16 mouse cellular contexts compared by ENCODE assay signal in genomic region chr1:65538509-65538908, GRCm38 (mm10).
"Had no signal": no experiment of that assay in that cellular context is flagged by ENCODE, and none has a peak within 500 bp of the region (broad histone marks: within the 10 kb centered on the region; RNA-seq: fewer than 3 reads in every experiment).

No protein-coding gene starts in this region.

- DNase-seq: retina, postnatal 1 day; right cerebral cortex, adult 18-20 months; right cerebral cortex, postnatal 14 days; right cerebral cortex, postnatal 25 days; right cerebral cortex, postnatal 4 days; spleen, adult 18-20 months; thymus, adult 18-20 months; thymus, adult 2 months; thymus, postnatal 14 days; thymus, postnatal 25 days; thymus, postnatal 36 days; thymus, postnatal 4 days had no signal

- H3K27ac ChIP-seq: neural tube, embryonic 13.5 days; neural tube, embryonic 15.5 days; stomach, embryonic 15.5 days; stomach, postnatal 0 days had no signal

- H3K4me3 ChIP-seq: neural tube, embryonic 13.5 days; neural tube, embryonic 15.5 days; stomach, embryonic 15.5 days had no signal
